Mouse (Mus musculus): Measurements from ENCODE around the gene Pnma3.
"Not testable (repeated sequence)": the region's sequence is repeated elsewhere in the genome, so short reads cannot be mapped to it uniquely, and the experiment has no call there.

Gene Pnma3

GRCm38 (mm10) chrX:73064415-73064793 is at the start of gene Pnma3:
TSS of gene Pnma3 (plus strand) at chrX:73064787.
- in situ Hi-C loops (cut with MboI; ENCODE audit: low sequenced_read_pairs): no loop called here

- in situ Hi-C loops (cut with MboI; ENCODE audit: low sequenced_read_pairs): no loop called here
Observed at GRCm38 (mm10) chrX:73037003-73037402, 27.6 kb upstream of the Pnma3 start, which contains the start of gene Pnma5. TSS of gene Pnma5 (minus strand) at chrX:73037103.

GRCm38 (mm10) chrX:73038831-73039230 is 25.8 kb upstream of the Pnma3 start:
- in situ Hi-C loops (cut with MboI; ENCODE audit: low sequenced_read_pairs): no loop called here

GRCm38 (mm10) chrX:73039666-73040065 is 24.9 kb upstream of the Pnma3 start:
- in situ Hi-C loops (cut with MboI; ENCODE audit: low sequenced_read_pairs): no loop called here

GRCm38 (mm10) chrX:73053860-73054563 is 10.6 kb upstream of the Pnma3 start:
- in situ Hi-C loops (cut with MboI; ENCODE audit: low sequenced_read_pairs): no loop called here

GRCm38 (mm10) chrX:73061528-73061927 is 3.1 kb upstream of the Pnma3 start:
- in situ Hi-C loops (cut with MboI; ENCODE audit: low sequenced_read_pairs): no loop called here

GRCm38 (mm10) chrX:73062323-73062722 is 2.3 kb upstream of the Pnma3 start:
- in situ Hi-C loops (cut with MboI; ENCODE audit: low sequenced_read_pairs): no loop called here

- in situ Hi-C loops (cut with MboI; ENCODE audit: low sequenced_read_pairs): no loop called here
Observed at GRCm38 (mm10) chrX:73063512-73064414, 824 bp upstream of the Pnma3 start.

GRCm38 (mm10) chrX:73066765-73067312 is 2.3 kb downstream of the Pnma3 start:
- in situ Hi-C loops (cut with MboI; ENCODE audit: low sequenced_read_pairs): not testable (repeated sequence)

- in situ Hi-C loops (cut with MboI; ENCODE audit: low sequenced_read_pairs): not testable (repeated sequence)
Observed at GRCm38 (mm10) chrX:73082267-73083055, 17.9 kb downstream of the Pnma3 start, which contains the start of gene Xlr4a. TSS of gene Xlr4a (minus strand) at chrX:73082478.

- in situ Hi-C loops (cut with MboI; ENCODE audit: low sequenced_read_pairs): not testable (repeated sequence)
Observed at GRCm38 (mm10) chrX:73096941-73097508, 32.4 kb downstream of the Pnma3 start, which contains the start of gene Xlr3a. TSS of gene Xlr3a (minus strand) at chrX:73097095.

GRCm38 (mm10) chrX:73116747-73117146 is 52.2 kb downstream of the Pnma3 start, which contains the start of gene Gm14685:
TSS of gene Gm14685 (plus strand) at chrX:73117047.
- in situ Hi-C loops (cut with MboI; ENCODE audit: low sequenced_read_pairs): not testable (repeated sequence)

Data from CH12F3 (cell line).